Mouse (Mus musculus): Measurements from ENCODE around the gene Cfap43. TPM values are rescaled to one million over a fixed set of nuclear protein-coding genes. Genes with fewer than 3 reads are reported as not detected.

Gene Cfap43
- total RNA-seq, 2 experiments from 2014 or later: 0.24 TPM; not detected in 1

GRCm38 (mm10) chr19:47820832-47821493 is 98.1 kb downstream of the Cfap43 start:
- peak; percentile 79 to 89 for DNase-seq
- intact Hi-C loops (cut with DNase I): loop anchor here (1.0 to 10.0 kb wide), 4 partner anchors 26 to 466 kb away; no protein-coding TSS in a partner anchor

GRCm38 (mm10) chr19:47817692-47818091 is 101.4 kb downstream of the Cfap43 start:
- intact Hi-C loops (cut with DNase I): no loop called here
- no peak for DNase-seq

GRCm38 (mm10) chr19:47814721-47815120 is 104.4 kb downstream of the Cfap43 start:
- no peak for DNase-seq
- intact Hi-C loops (cut with DNase I): no loop called here

GRCm38 (mm10) chr19:47812091-47812490 is 107.0 kb downstream of the Cfap43 start:
- intact Hi-C loops (cut with DNase I): no loop called here
- no peak for DNase-seq

- no peak for DNase-seq
- intact Hi-C loops (cut with DNase I): no loop called here
Measured at GRCm38 (mm10) chr19:47798583-47798982, 120.5 kb downstream of the Cfap43 start.

- DNase-seq: no peak
- intact Hi-C loops (cut with DNase I): no loop called here
Measured at GRCm38 (mm10) chr19:47796699-47797098, 122.4 kb downstream of the Cfap43 start.

GRCm38 (mm10) chr19:47795009-47795728 is 123.9 kb downstream of the Cfap43 start:
- DNase-seq: peak; percentile 67 to 81
- intact Hi-C loops (cut with DNase I): loop anchor here (1.0 to 2.0 kb wide), 3 partner anchors 26 to 286 kb away; no protein-coding TSS in a partner anchor

- intact Hi-C loops (cut with DNase I): loop anchor here (2.0 kb wide), 2 partner anchors 26 to 286 kb away; no protein-coding TSS in a partner anchor
- DNase-seq: no peak
Measured at GRCm38 (mm10) chr19:47794331-47794730, 124.8 kb downstream of the Cfap43 start.

- intact Hi-C loops (cut with DNase I): no loop called here
- no peak for DNase-seq
Measured at GRCm38 (mm10) chr19:47790316-47791020, 128.6 kb downstream of the Cfap43 start.

- no peak for DNase-seq
- intact Hi-C loops (cut with DNase I): no loop called here
Measured at GRCm38 (mm10) chr19:47783898-47784297, 135.2 kb downstream of the Cfap43 start.

- no peak for DNase-seq
- intact Hi-C loops (cut with DNase I): no loop called here
Measured at GRCm38 (mm10) chr19:47780972-47781371, 138.1 kb downstream of the Cfap43 start.

- intact Hi-C loops (cut with DNase I): no loop called here
- DNase-seq: no peak
Measured at GRCm38 (mm10) chr19:47780145-47780544, 138.9 kb downstream of the Cfap43 start.

GRCm38 (mm10) chr19:47777847-47778246 is 141.2 kb downstream of the Cfap43 start:
- intact Hi-C loops (cut with DNase I): no loop called here
- no peak for DNase-seq

GRCm38 (mm10) chr19:47755625-47756024 is 163.5 kb downstream of the Cfap43 start:
- intact Hi-C loops (cut with DNase I): no loop called here
- peak; percentile 34 to 42 for DNase-seq

- peak; percentile 20 to 25 for DNase-seq
- intact Hi-C loops (cut with DNase I): no loop called here
Measured at GRCm38 (mm10) chr19:47754931-47755330, 164.2 kb downstream of the Cfap43 start.

- intact Hi-C loops (cut with DNase I): no loop called here
- no peak for DNase-seq
Measured at GRCm38 (mm10) chr19:47753921-47754320, 165.2 kb downstream of the Cfap43 start.

- DNase-seq: no peak
- intact Hi-C loops (cut with DNase I): no loop called here
Measured at GRCm38 (mm10) chr19:47752456-47752855, 166.6 kb downstream of the Cfap43 start.

- no peak for DNase-seq
- intact Hi-C loops (cut with DNase I): no loop called here
Measured at GRCm38 (mm10) chr19:47750391-47750790, 168.7 kb downstream of the Cfap43 start.

GRCm38 (mm10) chr19:47748950-47749349 is 170.1 kb downstream of the Cfap43 start:
- intact Hi-C loops (cut with DNase I): no loop called here

GRCm38 (mm10) chr19:47747072-47747471 is 172.0 kb downstream of the Cfap43 start:
- intact Hi-C loops (cut with DNase I): no loop called here
- DNase-seq: no peak

More at GRCm38 (mm10) chr19:47748950-47749349, 170.1 kb downstream of the Cfap43 start:
- DNase-seq: no peak

GRCm38 (mm10) chr19:47731931-47732330 is 187.2 kb downstream of the Cfap43 start:
- DNase-seq: peak in 1 of 2 experiments; percentile 71
- intact Hi-C loops (cut with DNase I): loop anchor here (1.0 to 10.0 kb wide), 5 partner anchors 73 to 377 kb away; partner anchors contain the start of genes Cfap58 and Slk
